Mouse (Mus musculus) stomach, embryonic 14.5 days (tissue): ENCODE measurements around the gene Trio. TPM values are rescaled to one million over a fixed set of nuclear protein-coding genes. Genes with fewer than 3 reads are reported as not detected.

ENCODE experiments used
- ATAC-seq: fragments of 200-750 bp; cut with Nextera tagmentation; 2 replicates; pipeline ENCODE4 v1.8.0; 2017; ENCODE audit warnings: low read depth, moderate TSS enrichment; ENCODE audit not compliant: insufficient number of reproducible peaks, insufficient read depth, low FRiP score
- H3K27ac ChIP-seq: fragments of 300-500 bp; sonication (generic); 2 replicates; pipeline ENCODE4 v1.5.1; 2014; ENCODE audit warnings: mild to moderate bottlenecking, low read length, moderate library complexity, mixed read lengths
- H3K27me3 ChIP-seq: fragments of 300-500 bp; sonication (generic); 2 replicates; pipeline ENCODE4 v1.6.1; 2014; ENCODE audit warnings: low read length, control low read depth, mixed read lengths; ENCODE audit not compliant: control insufficient read depth, insufficient read depth
- H3K36me3 ChIP-seq: fragments of 300-500 bp; sonication (generic); 2 replicates; pipeline ENCODE4 v1.6.1; 2014; ENCODE audit warnings: mild to moderate bottlenecking, control low read depth, low read length, moderate library complexity, mixed read lengths; ENCODE audit not compliant: control insufficient read depth, insufficient read depth
- H3K4me1 ChIP-seq: fragments of 300-500 bp; sonication (generic); 2 replicates; pipeline ENCODE4 v1.6.1; 2014; ENCODE audit warnings: low read length, control low read depth, mixed read lengths; ENCODE audit not compliant: control insufficient read depth, insufficient read depth
- H3K4me2 ChIP-seq: fragments of 300-500 bp; sonication (generic); replicated peaks from 2 replicates; pipeline ENCODE4 v1.6.1; 2014; ENCODE audit warnings: low read depth, low read length, control low read depth
- H3K4me3 ChIP-seq: fragments of 300-500 bp; sonication (generic); 2 replicates; pipeline ENCODE4 v1.5.1; 2014; ENCODE audit warnings: low read depth, low read length, control low read depth
- H3K9ac ChIP-seq: fragments of 300-500 bp; sonication (generic); replicated peaks from 2 replicates; pipeline ENCODE4 v1.6.1; 2014; ENCODE audit warnings: low read depth, mild to moderate bottlenecking, control low read depth, low read length, moderate library complexity, mixed read lengths
- H3K9me3 ChIP-seq: fragments of 300-500 bp; sonication (generic); 2 replicates; pipeline ENCODE4 v1.6.1; 2016; ENCODE audit warnings: low read depth, low read length, control low read depth; ENCODE audit not compliant: control insufficient read depth
- WGBS: fragments of 180-500 bp; shearing (Covaris S2); extraction: QIAGEN DNeasy Blood & Tissue Kit; methylation state at CpG from one replicate; pipeline ENCODE4 v1.1.7; 2014; 5-methylcytosine and 5-hydroxymethylcytosine counted together
- polyA plus RNA-seq: library from polyadenylated mRNA; unstranded; fragments of >200 nt; fragmentation: Nextera tagmentation; extraction: Ambion mirVana; gene quantifications from 2 replicates; pipeline ENCODE4 v1.2.1, GENCODE M21; 2014

The Trio gene
- polyA plus RNA-seq, 1 experiment from 2014 or later = 54.2 TPM

GRCm38 (mm10) chr15:27810793-27811488, 214.7 kb downstream of the Trio start:
- H3K36me3 ChIP-seq = peaks cover 19% of the 10 kb centered on the region
- peak overlapping the region; percentile 63; the same call in 1 of the 2 replicates for H3K27ac ChIP-seq
- H3K4me1 ChIP-seq = peaks cover 42% of the 10 kb centered on the region
- ATAC-seq = no peak
- no peak overlapping the region for H3K4me3 ChIP-seq
- 64% methylated on average over 12 of the region's 12 CpGs for WGBS
- no peaks in the 10 kb centered on the region for H3K27me3 ChIP-seq
- no peak overlapping the region for H3K4me2 ChIP-seq
- H3K9me3 ChIP-seq = no peaks in the 10 kb centered on the region
- no peak overlapping the region for H3K9ac ChIP-seq

- no peak for ATAC-seq
- no peak overlapping the region for H3K9ac ChIP-seq
- peaks cover 20% of the 10 kb centered on the region for H3K36me3 ChIP-seq
Observed at GRCm38 (mm10) chr15:27810262-27810661, 215.4 kb downstream of the Trio start.

GRCm38 (mm10) chr15:27808596-27809276, 216.9 kb downstream of the Trio start:
- H3K9me3 ChIP-seq = no peaks in the 10 kb centered on the region
- no peaks in the 10 kb centered on the region for H3K27me3 ChIP-seq
- H3K4me2 ChIP-seq = no peak overlapping the region
- H3K9ac ChIP-seq = no peak overlapping the region
- peaks cover 50% of the 10 kb centered on the region for H3K4me1 ChIP-seq
- H3K36me3 ChIP-seq = peaks cover 25% of the 10 kb centered on the region
- no peak overlapping the region for H3K4me3 ChIP-seq
- peak overlapping the region; percentile 88 for H3K27ac ChIP-seq
- peak; percentile 62; the same call in 1 of the 2 replicates for ATAC-seq
- WGBS = 28% methylated on average over 5 of the region's 5 CpGs

More at GRCm38 (mm10) chr15:27810262-27810661, 215.4 kb downstream of the Trio start:
- peaks cover 45% of the 10 kb centered on the region for H3K4me1 ChIP-seq
- no peaks in the 10 kb centered on the region for H3K27me3 ChIP-seq
- H3K4me2 ChIP-seq = no peak overlapping the region
- H3K4me3 ChIP-seq = no peak overlapping the region
- WGBS = 31% methylated on average over 7 of the region's 7 CpGs
- no peaks in the 10 kb centered on the region for H3K9me3 ChIP-seq
- peak overlapping the region; percentile 63; the same call in 1 of the 2 replicates for H3K27ac ChIP-seq

GRCm38 (mm10) chr15:27806219-27806618, 219.4 kb downstream of the Trio start:
- Histone ChIP-seq H3K4me1 (peaks cover 68% of the 10 kb centered on the region), H3K27ac (peak overlapping the region; percentile 48; the same call in 1 of the 2 replicates), H3K36me3 (peaks cover 11% of the 10 kb centered on the region; the same call in 1 of the 2 replicates), H3K9me3 (no peaks in the 10 kb centered on the region), H3K4me3 (no peak overlapping the region), H3K4me2 (no peak overlapping the region), H3K27me3 (no peaks in the 10 kb centered on the region), H3K9ac (no peak overlapping the region)
- ATAC-seq = peak; percentile 46; the same call in 1 of the 2 replicates
- WGBS = 55% methylated on average over 10 of the region's 10 CpGs

GRCm38 (mm10) chr15:27805654-27806053, 220.0 kb downstream of the Trio start:
- Histone ChIP-seq H3K9me3 (no peaks in the 10 kb centered on the region), H3K9ac (no peak overlapping the region), H3K36me3 (peaks cover 11% of the 10 kb centered on the region; the same call in 1 of the 2 replicates), H3K4me3 (no peak overlapping the region), H3K27ac (no peak overlapping the region), H3K4me1 (peaks cover 65% of the 10 kb centered on the region), H3K27me3 (no peaks in the 10 kb centered on the region), H3K4me2 (no peak overlapping the region)
- no peak for ATAC-seq
- 86% methylated on average over 16 of the region's 16 CpGs for WGBS

- H3K9me3 ChIP-seq = no peaks in the 10 kb centered on the region
- H3K36me3 ChIP-seq = peaks cover 11% of the 10 kb centered on the region; the same call in 1 of the 2 replicates
- no peak overlapping the region for H3K4me3 ChIP-seq
- H3K4me1 ChIP-seq = peaks cover 55% of the 10 kb centered on the region
- H3K4me2 ChIP-seq = no peak overlapping the region
- no peak for ATAC-seq
- WGBS = 53% methylated on average over 14 of the region's 14 CpGs
- H3K27me3 ChIP-seq = no peaks in the 10 kb centered on the region
- no peak overlapping the region for H3K27ac ChIP-seq
- H3K9ac ChIP-seq = no peak overlapping the region
Observed at GRCm38 (mm10) chr15:27804447-27804846, 221.2 kb downstream of the Trio start.

GRCm38 (mm10) chr15:27803568-27804345, 221.9 kb downstream of the Trio start:
- Histone ChIP-seq H3K27ac (peak overlapping the region; percentile 82; the same call in 1 of the 2 replicates), H3K9ac (no peak overlapping the region)

GRCm38 (mm10) chr15:27802243-27802642, 223.4 kb downstream of the Trio start:
- Histone ChIP-seq H3K9ac (no peak overlapping the region), H3K9me3 (no peaks in the 10 kb centered on the region), H3K27ac (peak overlapping the region; percentile 82; the same call in 1 of the 2 replicates), H3K4me1 (peaks cover 46% of the 10 kb centered on the region), H3K4me3 (no peak overlapping the region), H3K27me3 (no peaks in the 10 kb centered on the region), H3K36me3 (peaks cover 24% of the 10 kb centered on the region; the same call in 1 of the 2 replicates), H3K4me2 (no peak overlapping the region)
- WGBS = 45% methylated on average over 12 of the region's 12 CpGs
- ATAC-seq = no peak

More at GRCm38 (mm10) chr15:27803568-27804345, 221.9 kb downstream of the Trio start:
- H3K27me3 ChIP-seq = no peaks in the 10 kb centered on the region
- H3K4me2 ChIP-seq = no peak overlapping the region
- 65% methylated on average over 18 of the region's 18 CpGs for WGBS
- no peaks in the 10 kb centered on the region for H3K9me3 ChIP-seq
- no peak for ATAC-seq
- H3K4me1 ChIP-seq = peaks cover 49% of the 10 kb centered on the region
- peaks cover 11% of the 10 kb centered on the region; the same call in 1 of the 2 replicates for H3K36me3 ChIP-seq
- H3K4me3 ChIP-seq = no peak overlapping the region
